Mouse (Mus musculus): ENCODE measurements around the gene Rexo4.

DNA sequence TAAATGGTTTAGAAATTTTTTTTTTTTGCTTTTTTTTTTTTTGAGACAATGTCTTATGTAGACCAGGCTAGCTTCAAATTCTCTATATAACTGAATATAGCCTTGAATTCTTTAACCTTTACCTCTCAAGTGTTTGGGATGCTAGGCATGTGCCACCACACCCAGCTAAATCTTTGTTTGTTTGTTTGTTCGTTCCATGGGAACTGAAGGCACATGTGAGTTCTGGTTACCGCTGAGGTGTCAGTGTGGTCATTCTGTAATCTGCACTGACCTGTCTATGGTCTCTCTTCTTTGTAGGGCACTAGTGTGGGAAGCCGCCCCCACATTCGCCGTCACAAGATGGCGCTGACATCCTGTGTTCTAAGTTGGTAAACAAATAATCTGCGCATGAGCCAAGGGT lies 33.8 kb upstream of the Rexo4 start:
- TF ChIP-seq POLR2A (IDR thresholded peaks at IDR 0.05; ENCODE audit: control insufficient read depth, extremely low read depth, insufficient read depth, low read length, poor library complexity) (no peak), CTCF (IDR thresholded peaks at IDR 0.05; ENCODE audit: borderline replicate concordance, control insufficient read depth, extremely low read depth, insufficient read depth, low read length, poor library complexity) (no peak)

Measured in thymus, adult 2 months (tissue).